Mouse (Mus musculus) bone marrow macrophage, adult 2 months (primary cell): ENCODE data around the gene Gpnmb.

Source experiments
- CTCF ChIP-seq: IDR thresholded peaks from 2 replicates; pipeline ENCODE4 v1.5.1; 2012; ENCODE audit warnings: low read depth, mild to moderate bottlenecking, low read length, moderate library complexity
- POLR2A ChIP-seq: IDR thresholded peaks from 2 replicates; pipeline ENCODE4 v1.6.1; 2012; ENCODE audit warnings: mild to moderate bottlenecking, low read depth, low read length, borderline replicate concordance

DNA sequence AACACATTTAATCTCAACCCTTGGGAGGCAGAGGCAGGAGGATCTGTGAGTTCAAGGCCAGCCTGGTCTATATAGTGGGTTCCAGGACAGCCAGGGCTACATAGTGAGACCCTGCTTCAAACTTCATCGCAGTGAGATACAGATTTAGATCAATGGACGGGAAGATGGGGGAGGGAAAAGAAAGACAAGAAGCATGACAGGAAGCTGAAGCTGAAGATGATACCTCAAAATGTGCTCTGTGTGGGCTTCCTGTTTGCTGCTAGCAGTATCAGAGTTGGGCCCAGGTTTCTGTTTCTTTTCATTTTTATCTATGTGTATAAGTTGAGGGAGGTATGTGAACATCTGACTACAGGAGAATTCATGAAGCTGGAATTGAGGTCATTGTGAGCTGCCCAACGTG lies 22.9 kb upstream of the Gpnmb start:
- TF ChIP-seq CTCF (no peak), POLR2A (no peak)
